Mouse (Mus musculus): Measurements from ENCODE around the gene Gp1ba.
A peak's percentile ranks its signal among the peaks of the same experiment; 100 is the strongest.

The Gp1ba gene

GRCm38 (mm10) chr11:70638714-70639278 is at the start of gene Gp1ba:
Gene Gp1ba (plus strand): TSS chr11:70639122.
- DNase-seq (ENCODE audit: low spot score in 2 of 2) = no peak

GRCm38 (mm10) chr11:70591733-70592132 is 47.2 kb upstream of the Gp1ba start:
- DNase-seq (ENCODE audit: low spot score in 2 of 2) = no peak

GRCm38 (mm10) chr11:70594253-70594989 is 44.5 kb upstream of the Gp1ba start:
- no peak for DNase-seq (ENCODE audit: low spot score in 2 of 2)

- DNase-seq (ENCODE audit: low spot score in 2 of 2) = no peak
Measured at GRCm38 (mm10) chr11:70595638-70596037, 43.3 kb upstream of the Gp1ba start.

- no peak for DNase-seq (ENCODE audit: low spot score in 2 of 2)
Measured at GRCm38 (mm10) chr11:70596094-70596493, 42.8 kb upstream of the Gp1ba start.

- DNase-seq (ENCODE audit: low spot score in 2 of 2) = no peak
Measured at GRCm38 (mm10) chr11:70597301-70597700, 41.6 kb upstream of the Gp1ba start.

- no peak for DNase-seq (ENCODE audit: low spot score in 2 of 2)
Measured at GRCm38 (mm10) chr11:70598451-70598953, 40.4 kb upstream of the Gp1ba start.

- peak; percentile 66 to 76 for DNase-seq (ENCODE audit: low spot score in 2 of 2)
Measured at GRCm38 (mm10) chr11:70605024-70605566, 33.8 kb upstream of the Gp1ba start.

GRCm38 (mm10) chr11:70606717-70607116 is 32.2 kb upstream of the Gp1ba start:
- DNase-seq (ENCODE audit: low spot score in 2 of 2) = no peak

GRCm38 (mm10) chr11:70607611-70608010 is 31.3 kb upstream of the Gp1ba start:
- DNase-seq (ENCODE audit: low spot score in 2 of 2) = no peak

GRCm38 (mm10) chr11:70608381-70609066 is 30.4 kb upstream of the Gp1ba start:
- DNase-seq (ENCODE audit: low spot score in 2 of 2) = no peak

- no peak for DNase-seq (ENCODE audit: low spot score in 2 of 2)
Measured at GRCm38 (mm10) chr11:70610752-70611151, 28.2 kb upstream of the Gp1ba start.

GRCm38 (mm10) chr11:70612505-70612904 is 26.4 kb upstream of the Gp1ba start:
- DNase-seq (ENCODE audit: low spot score in 2 of 2) = no peak

GRCm38 (mm10) chr11:70615074-70615473 is 23.8 kb upstream of the Gp1ba start:
- DNase-seq (ENCODE audit: low spot score in 2 of 2) = peak; percentile 63 to 72

- no peak for DNase-seq (ENCODE audit: low spot score in 2 of 2)
Measured at GRCm38 (mm10) chr11:70615516-70616093, 23.3 kb upstream of the Gp1ba start, which contains the start of gene 4930544D05Rik. Gene 4930544D05Rik (plus strand): TSS chr11:70615848.

- no peak for DNase-seq (ENCODE audit: low spot score in 2 of 2)
Measured at GRCm38 (mm10) chr11:70619101-70619500, 19.8 kb upstream of the Gp1ba start, which contains the start of gene Chrne. Gene Chrne (minus strand): TSS chr11:70619216.

- DNase-seq (ENCODE audit: low spot score in 2 of 2) = no peak
Measured at GRCm38 (mm10) chr11:70621972-70622814, 16.7 kb upstream of the Gp1ba start.

- DNase-seq (ENCODE audit: low spot score in 2 of 2) = no peak
Measured at GRCm38 (mm10) chr11:70623053-70623742, 15.7 kb upstream of the Gp1ba start.

- DNase-seq (ENCODE audit: low spot score in 2 of 2) = no peak
Measured at GRCm38 (mm10) chr11:70625473-70625872, 13.4 kb upstream of the Gp1ba start.

GRCm38 (mm10) chr11:70626877-70627276 is 12.0 kb upstream of the Gp1ba start:
- no peak for DNase-seq (ENCODE audit: low spot score in 2 of 2)

All from urinary bladder, postnatal 4 days (tissue).